Comparison of ENCODE assay signal across 15 mouse cellular contexts in genomic region chr17:44714116-44714515, GRCm38 (mm10).
"Had no signal": no experiment of that assay in that cellular context is flagged by ENCODE, and none has a peak within 500 bp of the region (broad histone marks: within the 10 kb centered on the region; RNA-seq: fewer than 3 reads in every experiment).

No protein-coding gene starts in this region.

- H3K27ac ChIP-seq: kidney, postnatal 0 days; layer of hippocampus, adult 2 months; liver, embryonic 13.5 days; midbrain, embryonic 10.5 days; midbrain, embryonic 13.5 days; neural tube, embryonic 13.5 days had no signal

- DNase-seq: kidney, postnatal 25 days; layer of hippocampus, adult 9-11 months; liver, embryonic 13.5 days; lung, adult 2 months; thymus, adult 2 months; thymus, postnatal 14 days; thymus, postnatal 4 days had no signal

- H3K4me3 ChIP-seq: layer of hippocampus, adult 2 months; liver, embryonic 13.5 days; megakaryocyte, embryonic 14.5 days; midbrain, embryonic 10.5 days; midbrain, embryonic 13.5 days; myocyte; neural tube, embryonic 13.5 days had no signal

- H3K36me3 ChIP-seq: liver, embryonic 13.5 days; midbrain, embryonic 10.5 days; midbrain, embryonic 13.5 days; neural tube, embryonic 13.5 days had no signal

- H3K9ac ChIP-seq: liver, embryonic 13.5 days; midbrain, embryonic 13.5 days; neural tube, embryonic 13.5 days had no signal

- H3K4me2 ChIP-seq: liver, embryonic 13.5 days; midbrain, embryonic 13.5 days; neural tube, embryonic 13.5 days had no signal

- H3K9me3 ChIP-seq: liver, embryonic 13.5 days; megakaryocyte, embryonic 14.5 days; midbrain, embryonic 10.5 days; midbrain, embryonic 13.5 days; neural tube, embryonic 13.5 days had no signal

- H3K27me3 ChIP-seq: liver, embryonic 13.5 days; megakaryocyte, embryonic 14.5 days; midbrain, embryonic 13.5 days; neural tube, embryonic 13.5 days had no signal

- ATAC-seq: midbrain, embryonic 13.5 days; midbrain, embryonic 16.5 days had no signal
